Mouse (Mus musculus) hematopoietic multipotent progenitor cell, adult 10-12 weeks (in vitro differentiated cells): ENCODE results near the gene Olfr935. TPM values are rescaled to one million over a fixed set of nuclear protein-coding genes. Genes with fewer than 3 reads are reported as not detected.

Experiments
- polyA plus RNA-seq: library from polyadenylated mRNA; stranded (reverse); fragments of >175 nt; gene quantifications from 2 replicates; pipeline ENCODE4 v1.2.3, GENCODE M21; 2012; ENCODE audit warnings: low replicate concordance

Olfr935 gene
- polyA plus RNA-seq, result not detected in 2 replicates

GRCm38 (mm10) chr9:38999583-38999982 is at the start of gene Olfr935:
Gene Olfr935, minus strand, starts transcription at chr9:38999683.

GRCm38 (mm10) chr9:39023277-39023676 is 23.8 kb upstream of the Olfr935 start, which contains the start of gene Olfr146:
Gene Olfr146, minus strand, starts transcription at chr9:39023377.

GRCm38 (mm10) chr9:38988215-38988614 is 11.3 kb downstream of the Olfr935 start, which contains the start of gene Olfr934:
Gene Olfr934, minus strand, starts transcription at chr9:38988315.

GRCm38 (mm10) chr9:38972013-38972412 is 27.5 kb downstream of the Olfr935 start, which contains the start of gene Olfr933:
Gene Olfr933, plus strand, starts transcription at chr9:38972313.

Other genes starting within 250 kb of the Olfr935 start
- 0.02 TPM in 1 of 2 replicates, not detected in the other for gene Olfr920, start 247.4 kb downstream of the Olfr935 start, polyA plus RNA-seq
- not detected in 2 replicates for gene Olfr921, start 226.6 kb downstream of the Olfr935 start, polyA plus RNA-seq
- gene Olfr922, start 185.1 kb downstream of the Olfr935 start, polyA plus RNA-seq, result not detected in 2 replicates
- not detected in 2 replicates for gene Olfr923, start 173.1 kb downstream of the Olfr935 start, polyA plus RNA-seq
- gene Olfr924, start 155.2 kb downstream of the Olfr935 start, polyA plus RNA-seq, result not detected in 2 replicates
- gene Olfr26, start 144.6 kb downstream of the Olfr935 start, polyA plus RNA-seq, result not detected in 2 replicates
- not detected in 2 replicates for gene Olfr926, start 122.6 kb downstream of the Olfr935 start, polyA plus RNA-seq
- not detected in 2 replicates for gene Olfr930, start 69.9 kb downstream of the Olfr935 start, polyA plus RNA-seq
- not detected in 2 replicates for gene Olfr933, start 27.4 kb downstream of the Olfr935 start, polyA plus RNA-seq
- gene Olfr934, start 11.4 kb downstream of the Olfr935 start, polyA plus RNA-seq, result not detected in 2 replicates
- not detected in 2 replicates for gene Olfr146, start 23.7 kb upstream of the Olfr935 start, polyA plus RNA-seq
- not detected in 2 replicates for gene Olfr937, start 65.3 kb upstream of the Olfr935 start, polyA plus RNA-seq
- gene Olfr938, start 79.2 kb upstream of the Olfr935 start, polyA plus RNA-seq, result not detected in 2 replicates
- gene Olfr27, start 128.4 kb upstream of the Olfr935 start, polyA plus RNA-seq, result not detected in 2 replicates
- not detected in 2 replicates for gene Olfr943, start 166.6 kb upstream of the Olfr935 start, polyA plus RNA-seq
- gene Olfr944, start 202.2 kb upstream of the Olfr935 start, polyA plus RNA-seq, result not detected in 2 replicates